Mouse (Mus musculus) gonadal fat pad, adult 2 months (tissue): ENCODE data around the gene Zfp28. TPM values are rescaled to one million over a fixed set of nuclear protein-coding genes. Genes with fewer than 3 reads are reported as not detected.
"Not testable (repeated sequence)": the region's sequence is repeated elsewhere in the genome, so short reads cannot be mapped to it uniquely, and the experiment has no call there.

Experiments
- DNase-seq: peaks from one replicate; pipeline ENCODE4 v3.0.0-alpha.2; 2012; ENCODE audit warnings: low read depth
- polyA plus RNA-seq: library from polyadenylated mRNA; depleted of rRNA; stranded (reverse); fragments of >200 nt; gene quantifications from 2 replicates; pipeline ENCODE4 v1.2.3, GENCODE M21; 2012; rRNA removed

The Zfp28 gene
- 3.0 and 3.3 TPM in 2 replicates for polyA plus RNA-seq

GRCm38 (mm10) chr7:6383044-6383455 lies at the start of gene Zfp28:
TSS of gene Zfp28 (plus strand) at chr7:6383295.
- DNase-seq: no peak

- DNase-seq: no peak
Measured at GRCm38 (mm10) chr7:6339865-6340264, 43.2 kb upstream of the Zfp28 start.

- no peak for DNase-seq
Measured at GRCm38 (mm10) chr7:6343501-6344071, 39.5 kb upstream of the Zfp28 start, which contains the start of gene Gm3854. TSS of gene Gm3854 (plus strand) at chr7:6343759.

GRCm38 (mm10) chr7:6344124-6344523 lies 39.0 kb upstream of the Zfp28 start:
- DNase-seq: no peak

- DNase-seq: no peak
Measured at GRCm38 (mm10) chr7:6358121-6358520, 25.0 kb upstream of the Zfp28 start.

- DNase-seq: no peak
Measured at GRCm38 (mm10) chr7:6358937-6359590, 24.0 kb upstream of the Zfp28 start.

- no peak for DNase-seq
Measured at GRCm38 (mm10) chr7:6360477-6361060, 22.5 kb upstream of the Zfp28 start.

- no peak for DNase-seq
Measured at GRCm38 (mm10) chr7:6361756-6362155, 21.3 kb upstream of the Zfp28 start.

- DNase-seq: peak; percentile 85
Measured at GRCm38 (mm10) chr7:6362268-6363046, 20.6 kb upstream of the Zfp28 start.

GRCm38 (mm10) chr7:6363047-6363488 lies 20.0 kb upstream of the Zfp28 start, which contains the start of gene Zfp78:
TSS of gene Zfp78 (plus strand) at chr7:6363280.
- DNase-seq: peak; percentile 71

GRCm38 (mm10) chr7:6364761-6365160 lies 18.3 kb upstream of the Zfp28 start:
- no peak for DNase-seq

GRCm38 (mm10) chr7:6367185-6367584 lies 15.9 kb upstream of the Zfp28 start:
- no peak for DNase-seq

- not testable (repeated sequence) for DNase-seq
Measured at GRCm38 (mm10) chr7:6368146-6368545, 14.9 kb upstream of the Zfp28 start.

GRCm38 (mm10) chr7:6369460-6369859 lies 13.6 kb upstream of the Zfp28 start:
- DNase-seq: no peak

GRCm38 (mm10) chr7:6372993-6373392 lies 10.1 kb upstream of the Zfp28 start:
- DNase-seq: no peak

- no peak for DNase-seq
Measured at GRCm38 (mm10) chr7:6378441-6378840, 4.7 kb upstream of the Zfp28 start.

GRCm38 (mm10) chr7:6381431-6381830 lies 1.7 kb upstream of the Zfp28 start:
- no peak for DNase-seq

- DNase-seq: no peak
Measured at GRCm38 (mm10) chr7:6384011-6384410, 916 bp downstream of the Zfp28 start.

GRCm38 (mm10) chr7:6386995-6387394 lies 3.9 kb downstream of the Zfp28 start:
- no peak for DNase-seq

- no peak for DNase-seq
Measured at GRCm38 (mm10) chr7:6388971-6389370, 5.9 kb downstream of the Zfp28 start.

GRCm38 (mm10) chr7:6389449-6389848 lies 6.4 kb downstream of the Zfp28 start:
- DNase-seq: no peak
